Mouse (Mus musculus): ENCODE results near the gene Sowaha.

DNA sequence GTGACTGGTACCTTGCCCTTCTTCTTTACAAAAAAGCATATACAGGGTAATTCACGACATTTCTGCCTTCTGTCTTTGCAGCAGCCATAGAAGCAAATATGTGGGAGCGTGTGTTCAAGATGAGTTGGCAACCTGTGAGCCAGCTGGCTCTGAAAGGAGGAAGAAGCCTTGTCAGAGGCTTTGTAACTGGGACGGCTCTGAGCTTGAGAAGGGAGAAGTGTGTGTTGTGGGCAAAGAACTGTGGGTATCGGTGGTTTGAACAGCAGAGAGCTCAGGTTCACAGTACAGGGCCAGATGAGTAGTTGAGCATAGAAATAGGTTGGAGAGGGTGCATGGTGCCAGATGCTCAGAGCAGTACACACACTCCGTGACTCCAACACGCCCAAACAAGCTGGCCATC, 16.9 kb upstream of the Sowaha start:
- TF ChIP-seq CTCF (IDR thresholded peaks at IDR 0.05; ENCODE audit: borderline replicate concordance, extremely low read depth, insufficient read depth, insufficient read length) (no peak), POLR2A (IDR thresholded peaks at IDR 0.05; ENCODE audit: borderline replicate concordance, extremely low read depth, insufficient read depth, insufficient read length, poor library complexity, severe bottlenecking) (no peak)
